Mouse (Mus musculus): ENCODE data around the gene Clstn3. TPM values are rescaled to one million over a fixed set of nuclear protein-coding genes. Genes with fewer than 3 reads are reported as not detected.

The Clstn3 gene
- 9.3 and 9.4 TPM in 2 replicates for polyA plus RNA-seq (2015; fragmentation: Nextera tagmentation; extraction: Ambion mirVana)

GRCm38 (mm10) chr6:124464305-124465271 is at the start of gene Clstn3:
Gene Clstn3, minus strand, starts transcription at chr6:124464794.

DNA sequence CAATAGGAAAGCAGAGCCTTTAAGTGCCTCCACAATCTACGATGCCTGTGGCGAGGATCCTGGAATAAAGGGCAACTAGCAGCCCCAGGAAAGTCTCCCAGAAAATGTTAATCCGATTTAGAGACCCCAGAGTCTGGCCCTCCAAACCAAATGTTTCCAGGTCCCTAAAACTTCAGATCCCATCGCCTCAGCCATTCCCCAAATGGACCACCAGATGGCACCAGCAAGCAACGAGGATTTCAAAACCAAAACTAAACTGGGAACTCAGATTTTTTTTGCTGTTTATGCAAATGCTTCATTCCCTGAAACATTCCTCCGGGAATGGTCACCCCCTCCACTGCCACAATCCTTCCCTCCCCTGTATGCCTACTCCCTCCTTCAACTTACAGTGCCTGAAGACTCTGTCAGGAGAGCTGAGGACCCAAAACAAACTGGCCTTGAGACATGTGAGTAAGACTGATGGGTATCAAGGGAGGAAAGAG is 47.8 kb upstream of the Clstn3 start, which contains the start of gene C1ra:
Gene C1ra (plus strand): TSS at position 51 of the 482 bp plus-strand sequence.

GRCm38 (mm10) chr6:124492842-124493561 is 28.4 kb upstream of the Clstn3 start, which contains the start of gene C1rl:
Gene C1rl, plus strand, starts transcription at chr6:124493113.

DNA sequence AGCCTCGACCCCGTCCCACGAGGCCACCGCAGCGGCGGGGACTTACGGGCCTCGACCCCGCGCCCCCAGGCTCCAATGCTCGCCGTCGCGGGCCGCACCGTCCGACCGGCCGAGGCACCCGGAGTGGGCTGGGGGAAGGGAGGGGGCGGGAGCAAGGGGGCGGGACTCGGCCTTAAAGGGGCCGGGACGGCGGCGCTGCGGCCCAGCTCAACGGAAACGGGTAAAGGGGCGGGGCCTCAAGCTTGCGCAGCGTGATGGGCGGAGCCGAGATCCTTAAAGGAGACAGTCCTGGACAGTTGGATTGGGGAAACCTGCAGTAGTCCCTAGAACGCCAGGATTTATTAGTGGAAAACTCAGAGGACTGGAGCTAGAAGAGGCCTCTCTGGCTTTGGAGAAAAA is 49.7 kb downstream of the Clstn3 start, which contains the start of gene Pex5:
Gene Pex5 (minus strand): TSS at position 141 of the 399 bp plus-strand sequence.

Other genes starting within 250 kb of the Clstn3 start
- gene Vmn2r27, start 232.9 kb downstream of the Clstn3 start, polyA plus RNA-seq (2015; fragmentation: Nextera tagmentation; extraction: Ambion mirVana), result not detected in 2 replicates
- 5.9 and 6.3 TPM in 2 replicates for gene Cd163, start 160.1 kb downstream of the Clstn3 start, polyA plus RNA-seq (2015; fragmentation: Nextera tagmentation; extraction: Ambion mirVana)
- 29.1 and 44.4 TPM in 2 replicates for gene Pex5, start 49.7 kb downstream of the Clstn3 start, polyA plus RNA-seq (2015; fragmentation: Nextera tagmentation; extraction: Ambion mirVana)
- gene C1rl, start 28.3 kb upstream of the Clstn3 start, polyA plus RNA-seq (2015; fragmentation: Nextera tagmentation; extraction: Ambion mirVana), result 5.4 and 8.9 TPM in 2 replicates
- gene C1ra, start 47.6 kb upstream of the Clstn3 start, polyA plus RNA-seq (2015; fragmentation: Nextera tagmentation; extraction: Ambion mirVana), result 42.4 and 49.2 TPM in 2 replicates
- gene C1s1, start 77.6 kb upstream of the Clstn3 start, polyA plus RNA-seq (2015; fragmentation: Nextera tagmentation; extraction: Ambion mirVana), result 40.1 and 67.8 TPM in 2 replicates
- gene C1rb, start 105.5 kb upstream of the Clstn3 start, polyA plus RNA-seq (2015; fragmentation: Nextera tagmentation; extraction: Ambion mirVana), result 0.29 TPM in 1 of 2 replicates, not detected in the other
- gene C1s2, start 171.3 kb upstream of the Clstn3 start, polyA plus RNA-seq (2015; fragmentation: Nextera tagmentation; extraction: Ambion mirVana), result 0.23 and 0.28 TPM in 2 replicates
- gene Lpcat3, start 198.2 kb upstream of the Clstn3 start, polyA plus RNA-seq (2015; fragmentation: Nextera tagmentation; extraction: Ambion mirVana), result 48.4 and 101 TPM in 2 replicates
- 141 and 154 TPM in 2 replicates for gene Emg1, start 247.4 kb upstream of the Clstn3 start, polyA plus RNA-seq (2015; fragmentation: Nextera tagmentation; extraction: Ambion mirVana)
- 205 and 312 TPM in 2 replicates for gene Phb2, start 247.5 kb upstream of the Clstn3 start, polyA plus RNA-seq (2015; fragmentation: Nextera tagmentation; extraction: Ambion mirVana)